Mouse (Mus musculus) T-helper 1 cell (primary cell): ENCODE measurements at regions not wholly inside any gene's neighbourhood (a gene's known extent, or its start where the extent isn't known, plus 50 kb on each side); places are given as distances from the start of the nearest gene placed in this dataset.
"Not testable (repeated sequence)": the region's sequence is repeated elsewhere in the genome, so short reads cannot be mapped to it uniquely, and the experiment has no call there.

ENCODE experiments used
- in situ Hi-C: fragments of 300-600 bp; cut with MboI, MseI; formaldehyde crosslinking; loops from one replicate; pipeline ENCODE4 v1.15.1; 2025; ENCODE audit warnings: high pct_unique_total_duplicates

- in situ Hi-C loops = no loop called here
Measured at GRCm38 (mm10) chr13:45130516-45131249, 52.2 kb downstream of the Gm9817 start.

- in situ Hi-C loops = no loop called here
Measured at GRCm38 (mm10) chr13:45140616-45141015, 62.1 kb downstream of the Gm9817 start.

- in situ Hi-C loops = no loop called here
Measured at GRCm38 (mm10) chr13:45145129-45145528, 66.6 kb downstream of the Gm9817 start.

GRCm38 (mm10) chr13:45156223-45156622 is 77.7 kb downstream of the Gm9817 start:
- in situ Hi-C loops = loop anchor here (10.0 kb wide), 1 partner anchor 639 kb away; no protein-coding TSS in a partner anchor

- in situ Hi-C loops = loop anchor here (10.0 kb wide), 1 partner anchor 638 kb away; no protein-coding TSS in a partner anchor
Measured at GRCm38 (mm10) chr13:45156982-45157381, 78.5 kb downstream of the Gm9817 start.

GRCm38 (mm10) chr13:45160281-45160680 is 81.8 kb downstream of the Gm9817 start:
- in situ Hi-C loops = no loop called here

GRCm38 (mm10) chr13:45164001-45164778 is 85.7 kb downstream of the Gm9817 start:
- in situ Hi-C loops = no loop called here

GRCm38 (mm10) chr13:45165159-45165558 is 86.7 kb downstream of the Gm9817 start:
- in situ Hi-C loops = no loop called here

GRCm38 (mm10) chr13:45169716-45170115 is 91.2 kb downstream of the Gm9817 start:
- in situ Hi-C loops = no loop called here

GRCm38 (mm10) chr13:45173139-45173538 is 94.6 kb downstream of the Gm9817 start:
- in situ Hi-C loops = no loop called here

- in situ Hi-C loops = not testable (repeated sequence)
Measured at GRCm38 (mm10) chr13:45175711-45176205, 97.3 kb downstream of the Gm9817 start.

GRCm38 (mm10) chr13:45181529-45182230 is 103.2 kb downstream of the Gm9817 start:
- in situ Hi-C loops = no loop called here

- in situ Hi-C loops = no loop called here
Measured at GRCm38 (mm10) chr13:45189389-45189788, 110.9 kb downstream of the Gm9817 start.

GRCm38 (mm10) chr13:45190151-45190550 is 111.7 kb downstream of the Gm9817 start:
- in situ Hi-C loops = no loop called here

- in situ Hi-C loops = no loop called here
Measured at GRCm38 (mm10) chr13:45192079-45192478, 113.6 kb downstream of the Gm9817 start.

- in situ Hi-C loops = no loop called here
Measured at GRCm38 (mm10) chr13:45195562-45195961, 117.1 kb downstream of the Gm9817 start.

- in situ Hi-C loops = no loop called here
Measured at GRCm38 (mm10) chr13:45196363-45196762, 117.9 kb downstream of the Gm9817 start.

- in situ Hi-C loops = no loop called here
Measured at GRCm38 (mm10) chr13:45200511-45201120, 122.1 kb downstream of the Gm9817 start.

- in situ Hi-C loops = no loop called here
Measured at GRCm38 (mm10) chr13:45204856-45205255, 126.4 kb downstream of the Gm9817 start.

GRCm38 (mm10) chr13:45208540-45209197 is 130.2 kb downstream of the Gm9817 start:
- in situ Hi-C loops = no loop called here

GRCm38 (mm10) chr13:45211241-45211640 is 132.7 kb downstream of the Gm9817 start:
- in situ Hi-C loops = no loop called here
